8 mouse cellular contexts compared by ENCODE assay signal in genomic region chr9:121856649-121857416, GRCm38 (mm10). TPM values are rescaled to one million over a fixed set of nuclear protein-coding genes. Genes with fewer than 3 reads are reported as not detected.
DNase-seq lines count a peak whose midpoint lies in the region; ATAC-seq and TF ChIP-seq lines count a peak whose summit lies in the region.

No protein-coding gene starts in this region.

- no peak for TF ChIP-seq CTCF in ES-Bruce4 (IDR thresholded peaks at IDR 0.05; ENCODE audit: low read depth, low read length)

- H3K4me3 ChIP-seq in heart, embryonic 12.5 days = peak overlapping the region; percentile 76
- H3K4me3 ChIP-seq in ES-Bruce4 (ENCODE audit: low read depth, low read length) = peak overlapping the region; percentile 89
- peak overlapping the region; percentile 89 for H3K4me3 ChIP-seq in embryonic facial prominence, embryonic 14.5 days (ENCODE audit: low read depth, low read length)
- H3K4me3 ChIP-seq in intestine, embryonic 15.5 days (replicated peaks) = peak overlapping the region; percentile 88
- peak overlapping the region; percentile 86 for H3K4me3 ChIP-seq in stomach, embryonic 16.5 days (replicated peaks; ENCODE audit: low read length)

- no peak for TF ChIP-seq EP300 in ES-Bruce4 (IDR thresholded peaks at IDR 0.05; ENCODE audit: insufficient read depth, low read depth, low read length)

- H3K36me3 ChIP-seq in heart, embryonic 12.5 days = peaks cover 17% of the 10 kb centered on the region
- H3K36me3 ChIP-seq in ES-Bruce4 (ENCODE audit: control insufficient read depth, insufficient read depth, low read length, poor library complexity, severe bottlenecking) = 0 out of 2 replicates have a peak, but pooled peaks cover 2% of the 10 kb centered on the region
- H3K36me3 ChIP-seq in embryonic facial prominence, embryonic 14.5 days (ENCODE audit: control insufficient read depth, insufficient read depth, low read length) = peaks cover 3% of the 10 kb centered on the region; the same call in 1 of the 2 replicates
- H3K36me3 ChIP-seq in intestine, embryonic 15.5 days = no peaks in the 10 kb centered on the region
- H3K36me3 ChIP-seq in stomach, embryonic 16.5 days (ENCODE audit: control insufficient read depth, insufficient read depth, low read length) = peaks cover 9% of the 10 kb centered on the region; the same call in 1 of the 2 replicates

- peak overlapping the region; percentile 98 for H3K27ac ChIP-seq in heart, embryonic 12.5 days (ENCODE audit: poor library complexity, severe bottlenecking)
- H3K27ac ChIP-seq in ES-Bruce4 (ENCODE audit: insufficient read depth, low read length) = no peak overlapping the region
- peak overlapping the region; percentile 96 for H3K27ac ChIP-seq in embryonic facial prominence, embryonic 14.5 days (replicated peaks; ENCODE audit: low read depth, low read length)
- peak overlapping the region; percentile 98 for H3K27ac ChIP-seq in intestine, embryonic 15.5 days
- peak overlapping the region; percentile 99 for H3K27ac ChIP-seq in stomach, embryonic 16.5 days (ENCODE audit: low read length)

- no peak for TF ChIP-seq POLR2A in ES-Bruce4 (IDR thresholded peaks at IDR 0.05; ENCODE audit: insufficient read depth, low read length)

- no peak for DNase-seq in heart, postnatal 36 days
- DNase-seq in embryonic facial prominence, embryonic 14.5 days (ENCODE audit: low spot score) = no peak
- DNase-seq in lung, postnatal 25 days (ENCODE audit: low spot score) = peak; percentile 23
- no peak for DNase-seq in layer of hippocampus, adult 18-20 months (ENCODE audit: low spot score in 2 of 2)

- under 1% methylated on average over 38 of the region's 39 CpGs for WGBS in heart, embryonic 12.5 days
- WGBS in embryonic facial prominence, embryonic 14.5 days = 1% methylated on average over 25 of the region's 39 CpGs
- 1% methylated on average over 39 of the region's 39 CpGs for WGBS in intestine, embryonic 15.5 days
- WGBS in stomach, embryonic 16.5 days = under 1% methylated on average over 39 of the region's 39 CpGs

- peak overlapping the region; percentile 90 for H3K9ac ChIP-seq in heart, embryonic 12.5 days
- H3K9ac ChIP-seq in ES-Bruce4 (ENCODE audit: low read depth, poor library complexity, severe bottlenecking) = peak overlapping the region; percentile 69
- peak overlapping the region; percentile 90 for H3K9ac ChIP-seq in embryonic facial prominence, embryonic 14.5 days (ENCODE audit: low read depth, low read length)
- H3K9ac ChIP-seq in intestine, embryonic 15.5 days = peak overlapping the region; percentile 84
- H3K9ac ChIP-seq in stomach, embryonic 16.5 days (ENCODE audit: low read length) = peak overlapping the region; percentile 89

- H3K9me3 ChIP-seq in heart, embryonic 12.5 days (replicated peaks) = no peaks in the 10 kb centered on the region
- no peaks in the 10 kb centered on the region for H3K9me3 ChIP-seq in ES-Bruce4 (replicated peaks; ENCODE audit: control insufficient read depth, insufficient read depth, low read length, poor library complexity, severe bottlenecking)
- no peaks in the 10 kb centered on the region for H3K9me3 ChIP-seq in embryonic facial prominence, embryonic 14.5 days (ENCODE audit: control insufficient read depth, low read length)
- H3K9me3 ChIP-seq in intestine, embryonic 15.5 days = no peaks in the 10 kb centered on the region
- H3K9me3 ChIP-seq in stomach, embryonic 16.5 days (replicated peaks; ENCODE audit: control insufficient read depth, low read length) = no peaks in the 10 kb centered on the region

- peak; percentile 38 for ATAC-seq in heart, embryonic 12.5 days (ENCODE audit: insufficient number of reproducible peaks, low FRiP score)
- ATAC-seq in embryonic facial prominence, embryonic 14.5 days (ENCODE audit: low read depth) = no peak; the same call in none of the 2 replicates
- peak; percentile 61 for ATAC-seq in intestine, embryonic 15.5 days
- peak; percentile 8; the same call in 1 of the 2 replicates for ATAC-seq in stomach, embryonic 16.5 days (ENCODE audit: insufficient read depth, low FRiP score)

- intact Hi-C loops in heart, postnatal 36 days (cut with DNase I) = loop anchor here (10.0 kb wide), 1 partner anchor 948 kb away; the partner anchor contains the start of gene Tcaim

- no peaks in the 10 kb centered on the region for H3K27me3 ChIP-seq in heart, embryonic 12.5 days (replicated peaks)
- H3K27me3 ChIP-seq in ES-Bruce4 (ENCODE audit: control insufficient read depth, insufficient read depth, low read length, poor library complexity, severe bottlenecking) = no peaks in the 10 kb centered on the region
- no peaks in the 10 kb centered on the region for H3K27me3 ChIP-seq in embryonic facial prominence, embryonic 14.5 days (replicated peaks; ENCODE audit: control insufficient read depth, insufficient read depth, low read length)
- no peaks in the 10 kb centered on the region for H3K27me3 ChIP-seq in intestine, embryonic 15.5 days (replicated peaks)
- H3K27me3 ChIP-seq in stomach, embryonic 16.5 days (ENCODE audit: control insufficient read depth, insufficient read depth, low read length) = no peaks in the 10 kb centered on the region

- H3K4me2 ChIP-seq in heart, embryonic 12.5 days = peak overlapping the region; percentile 85
- peak overlapping the region; percentile 91 for H3K4me2 ChIP-seq in embryonic facial prominence, embryonic 14.5 days (ENCODE audit: low read depth, low read length)
- H3K4me2 ChIP-seq in intestine, embryonic 15.5 days (replicated peaks) = peak overlapping the region; percentile 74
- H3K4me2 ChIP-seq in stomach, embryonic 16.5 days (ENCODE audit: low read depth, low read length) = peak overlapping the region; percentile 64

- H3K4me1 ChIP-seq in heart, embryonic 12.5 days (replicated peaks) = 0 out of 2 replicates have a peak, but pooled peaks cover 4% of the 10 kb centered on the region
- H3K4me1 ChIP-seq in ES-Bruce4 (ENCODE audit: control insufficient read depth, insufficient read depth, low read length) = no peaks in the 10 kb centered on the region
- H3K4me1 ChIP-seq in embryonic facial prominence, embryonic 14.5 days (ENCODE audit: control insufficient read depth, insufficient read depth, low read length) = 0 out of 2 replicates have a peak, but pooled peaks cover 6% of the 10 kb centered on the region
- H3K4me1 ChIP-seq in intestine, embryonic 15.5 days (replicated peaks) = 0 out of 2 replicates have a peak, but pooled peaks cover 3% of the 10 kb centered on the region
- peaks cover 15% of the 10 kb centered on the region for H3K4me1 ChIP-seq in stomach, embryonic 16.5 days (ENCODE audit: control insufficient read depth, insufficient read depth, low read length)

RNA-seq across cellular contexts. Expression of gene Higd1a, which starts 1.3 kb away (rescaled TPM):
- 237 and 257 TPM in 2 replicates for polyA plus RNA-seq in heart, embryonic 12.5 days (2016; fragmentation: Nextera tagmentation; extraction: Ambion mirVana)
- 100 to 1,000 TPM; 209 to 218 TPM for total RNA-seq in heart, postnatal 36 days (2021)
- 76.5 and 78.5 TPM in 2 replicates for polyA plus RNA-seq in ES-Bruce4 (2011; ENCODE audit: insufficient read depth, insufficient read length, low read depth, missing spikeins)
- polyA plus RNA-seq in embryonic facial prominence, embryonic 14.5 days (2014; fragmentation: Nextera tagmentation; extraction: Ambion mirVana) = 185 and 192 TPM in 2 replicates
- 169 and 174 TPM in 2 replicates for polyA plus RNA-seq in intestine, embryonic 15.5 days (2015; fragmentation: Nextera tagmentation; extraction: Ambion mirVana)
- polyA plus RNA-seq in stomach, embryonic 16.5 days (2015; fragmentation: Nextera tagmentation; extraction: Ambion mirVana) = 293 and 317 TPM in 2 replicates
- 10 to 100 TPM; 79.1 to 86.6 TPM for total RNA-seq in layer of hippocampus, adult 18-20 months (2021)

RNA-seq across cellular contexts. Expression of gene Ccdc13, which starts 17.6 kb away (rescaled TPM):
- polyA plus RNA-seq in heart, embryonic 12.5 days (2016; fragmentation: Nextera tagmentation; extraction: Ambion mirVana) = 0.08 TPM in 1 of 2 replicates, not detected in the other
- total RNA-seq in heart, postnatal 36 days (2021) = not detected
- 0.68 and 0.85 TPM in 2 replicates for polyA plus RNA-seq in ES-Bruce4 (2011; ENCODE audit: insufficient read depth, insufficient read length, low read depth, missing spikeins)
- 1.7 and 2.0 TPM in 2 replicates for polyA plus RNA-seq in embryonic facial prominence, embryonic 14.5 days (2014; fragmentation: Nextera tagmentation; extraction: Ambion mirVana)
- 1.1 and 1.3 TPM in 2 replicates for polyA plus RNA-seq in intestine, embryonic 15.5 days (2015; fragmentation: Nextera tagmentation; extraction: Ambion mirVana)
- 0.56 and 0.59 TPM in 2 replicates for polyA plus RNA-seq in stomach, embryonic 16.5 days (2015; fragmentation: Nextera tagmentation; extraction: Ambion mirVana)
- 1 to 10 TPM; 8.1 to 8.4 TPM for total RNA-seq in layer of hippocampus, adult 18-20 months (2021)

RNA-seq across cellular contexts. Expression of gene Ackr2, which starts 41.3 kb away (rescaled TPM):
- polyA plus RNA-seq in heart, embryonic 12.5 days (2016; fragmentation: Nextera tagmentation; extraction: Ambion mirVana) = 0.09 and 0.32 TPM in 2 replicates
- 1 to 10 TPM; 1.6 to 1.9 TPM for total RNA-seq in heart, postnatal 36 days (2021)
- polyA plus RNA-seq in ES-Bruce4 (2011; ENCODE audit: insufficient read depth, insufficient read length, low read depth, missing spikeins) = not detected in 2 replicates
- polyA plus RNA-seq in embryonic facial prominence, embryonic 14.5 days (2014; fragmentation: Nextera tagmentation; extraction: Ambion mirVana) = 0.28 and 0.89 TPM in 2 replicates
- polyA plus RNA-seq in intestine, embryonic 15.5 days (2015; fragmentation: Nextera tagmentation; extraction: Ambion mirVana) = 0.46 and 0.80 TPM in 2 replicates
- 0.45 and 0.63 TPM in 2 replicates for polyA plus RNA-seq in stomach, embryonic 16.5 days (2015; fragmentation: Nextera tagmentation; extraction: Ambion mirVana)
- 1 to 10 TPM; 1.4 to 2.4 TPM for total RNA-seq in layer of hippocampus, adult 18-20 months (2021)

RNA-seq across cellular contexts. Expression of gene Cyp8b1, which starts 59.3 kb away (rescaled TPM):
- polyA plus RNA-seq in heart, embryonic 12.5 days (2016; fragmentation: Nextera tagmentation; extraction: Ambion mirVana) = not detected in 2 replicates
- not detected for total RNA-seq in heart, postnatal 36 days (2021)
- not detected in 2 replicates for polyA plus RNA-seq in ES-Bruce4 (2011; ENCODE audit: insufficient read depth, insufficient read length, low read depth, missing spikeins)
- polyA plus RNA-seq in embryonic facial prominence, embryonic 14.5 days (2014; fragmentation: Nextera tagmentation; extraction: Ambion mirVana) = 0.11 TPM in 1 of 2 replicates, not detected in the other
- not detected in 2 replicates for polyA plus RNA-seq in intestine, embryonic 15.5 days (2015; fragmentation: Nextera tagmentation; extraction: Ambion mirVana)
- polyA plus RNA-seq in stomach, embryonic 16.5 days (2015; fragmentation: Nextera tagmentation; extraction: Ambion mirVana) = 0.35 and 0.37 TPM in 2 replicates
- total RNA-seq in layer of hippocampus, adult 18-20 months (2021) = not detected
